Mouse (Mus musculus): Measurements from ENCODE around the gene Cep78.

DNA sequence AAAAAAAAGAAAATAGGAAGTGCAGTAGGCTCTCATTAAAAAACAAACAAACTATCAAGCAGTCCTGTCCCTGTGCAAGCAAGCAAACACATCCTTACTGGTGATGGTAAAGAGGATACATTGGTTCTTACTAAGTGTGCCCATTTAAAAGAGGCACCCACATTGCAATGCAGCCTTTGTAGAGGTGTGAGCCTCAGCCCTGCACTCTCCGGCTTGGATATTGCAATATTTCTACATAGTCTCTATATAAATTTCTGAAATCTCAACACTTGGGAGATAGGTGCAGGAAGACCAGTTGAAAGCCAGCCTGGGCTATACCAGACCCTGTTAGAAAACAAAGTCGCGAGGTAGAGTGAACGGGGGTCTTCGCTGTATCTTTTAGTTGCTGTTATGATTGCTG, 41.5 kb upstream of the Cep78 start:
- TF ChIP-seq TCF12 (IDR thresholded peaks at IDR 0.05; ENCODE audit: insufficient read depth, poor library complexity, severe bottlenecking): no peak
- TF ChIP-seq POLR2A (IDR thresholded peaks at IDR 0.05; ENCODE audit: insufficient read length, low read depth): no peak
- TF ChIP-seq USF1 (IDR thresholded peaks at IDR 0.05; ENCODE audit: low read depth): no peak
- no peak for TF ChIP-seq MYOD1 (IDR thresholded peaks at IDR 0.05; ENCODE audit: control insufficient read depth in 1 of 3, insufficient read length in 2 of 3, low read depth in 2 of 3)

Measured in myocyte (in vitro differentiated cells).